Mouse (Mus musculus) liver, embryonic 14.5 days (tissue): ENCODE results near the gene Pabpn1l. TPM values are rescaled to one million over a fixed set of nuclear protein-coding genes. Genes with fewer than 3 reads are reported as not detected.

Source experiments
- ATAC-seq: fragments of 200-750 bp; cut with Nextera tagmentation; 2 replicates; pipeline ENCODE4 v1.8.0; 2017; ENCODE audit warnings: moderate number of reproducible peaks, mild to moderate bottlenecking, moderate library complexity; ENCODE audit not compliant: insufficient read depth
- DNase-seq, 3 experiments: peaks; one replicate each; pipeline ENCODE4 v3.0.0-alpha.2; 2012 to 2013; ENCODE audit warnings: low read depth in 3 of 3, low spot score in 3 of 3
- H3K27ac ChIP-seq: fragments of 300-500 bp; sonication (generic); 2 replicates; pipeline ENCODE4 v1.5.1; 2014; ENCODE audit warnings: moderate library complexity, mild to moderate bottlenecking, control low read depth, inconsistent platforms
- H3K27me3 ChIP-seq: fragments of 300-500 bp; sonication (generic); 2 replicates; pipeline ENCODE4 v1.6.1; 2014; ENCODE audit warnings: mild to moderate bottlenecking, low read length, moderate library complexity; ENCODE audit not compliant: control insufficient read depth, insufficient read depth
- H3K36me3 ChIP-seq: fragments of 300-500 bp; sonication (generic); replicated peaks from 2 replicates; pipeline ENCODE4 v1.6.1; 2014; ENCODE audit warnings: low read depth; ENCODE audit not compliant: control insufficient read depth, insufficient read depth
- H3K4me1 ChIP-seq, 2 experiments: fragments of 200-500 bp in 1 of 2; fragments of 300-500 bp in 1 of 2; sonication (generic) in 1 of 2; replicated peaks; 2 replicates each; pipeline ENCODE4 v1.6.1; 2012 to 2014; ENCODE audit warnings: antibody characterized with exemption in 1 of 2, inconsistent platforms in 1 of 2, low read length in 1 of 2; ENCODE audit not compliant: control insufficient read depth in 2 of 2, insufficient read depth in 2 of 2
- H3K4me2 ChIP-seq: fragments of 300-500 bp; sonication (generic); 2 replicates; pipeline ENCODE4 v1.6.1; 2014; ENCODE audit warnings: low read depth, mild to moderate bottlenecking, control low read depth, moderate library complexity
- H3K4me3 ChIP-seq, 2 experiments: fragments of 200-500 bp in 1 of 2; fragments of 300-500 bp in 1 of 2; sonication (generic) in 1 of 2; 2 replicates each; pipeline ENCODE4 v1.5.1; 2012 to 2014; ENCODE audit warnings: low read depth in 2 of 2, low read length in 2 of 2, mild to moderate bottlenecking in 2 of 2, control low read depth in 1 of 2, inconsistent platforms in 1 of 2, moderate library complexity in 1 of 2; ENCODE audit not compliant: insufficient read depth in 1 of 2
- H3K9ac ChIP-seq: fragments of 300-500 bp; sonication (generic); replicated peaks from 2 replicates; pipeline ENCODE4 v1.6.1; 2014; ENCODE audit warnings: mild to moderate bottlenecking, control low read depth, moderate library complexity
- H3K9me3 ChIP-seq: fragments of 300-500 bp; sonication (generic); 2 replicates; pipeline ENCODE4 v1.6.1; 2016; ENCODE audit warnings: low read length, mixed read lengths; ENCODE audit not compliant: control insufficient read depth
- CTCF ChIP-seq: IDR thresholded peaks from 2 replicates; pipeline ENCODE4 v1.5.1; 2016; ENCODE audit warnings: antibody characterized with exemption, low read depth, control low read depth
- EP300 ChIP-seq: IDR thresholded peaks from 2 replicates; pipeline ENCODE4 v1.6.1; 2016; ENCODE audit warnings: antibody characterized with exemption, low read depth
- WGBS: fragments of 180-500 bp; shearing (Covaris S2); extraction: QIAGEN DNeasy Blood & Tissue Kit; methylation state at CpG from one replicate; pipeline ENCODE4 v1.1.7; 2014; ENCODE audit not compliant: insufficient replicate concordance; 5-methylcytosine and 5-hydroxymethylcytosine counted together
- polyA plus RNA-seq, 2 experiments: library from polyadenylated mRNA; depleted of rRNA in 1 of 2; stranded (reverse) in 1 of 2; unstranded in 1 of 2; fragments of >200 nt; fragmentation: Nextera tagmentation in 1 of 2; extraction: Ambion mirVana in 1 of 2; gene quantifications; 2 replicates each; pipeline versions ENCODE4 v1.2.1 to v1.2.3; 2012 to 2014

The Pabpn1l gene
- polyA plus RNA-seq, 2 experiments = not detected

DNA sequence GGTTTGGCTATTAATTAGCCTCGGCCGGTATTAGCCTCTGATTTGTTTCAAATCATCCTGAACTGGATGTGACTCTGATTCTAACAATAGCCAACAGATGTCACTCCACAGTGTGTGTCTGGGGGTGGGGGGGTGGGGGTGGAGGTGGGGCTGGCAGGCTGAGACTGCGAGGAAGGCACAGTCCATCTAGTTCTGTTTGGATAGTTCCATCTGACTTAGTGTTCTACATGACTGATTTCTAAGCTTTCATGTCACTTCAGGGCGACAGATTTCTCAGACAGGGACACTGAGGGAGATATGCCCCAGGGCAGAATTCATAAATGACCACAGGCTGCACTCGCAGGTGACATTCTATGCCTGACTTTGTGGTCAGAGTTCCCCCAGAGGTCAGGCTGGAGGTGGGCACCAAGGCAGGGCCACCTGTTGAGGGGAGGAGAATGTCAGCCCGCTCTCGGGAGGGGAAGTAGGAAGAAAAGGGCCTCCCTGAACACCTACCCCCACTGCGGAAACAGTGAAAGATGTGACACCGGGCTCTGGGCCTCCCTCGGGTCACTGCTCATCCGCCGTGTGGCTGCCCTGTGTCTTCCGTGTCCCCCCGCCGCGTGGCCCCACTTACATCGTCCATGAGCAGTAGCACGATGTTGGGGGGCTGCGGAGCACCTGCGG lies 11.8 kb downstream of the Pabpn1l start:
- ATAC-seq (no peak; the same call in 1 of the 2 replicates), DNase-seq (no peak)
- 6% methylated on average over 20 of the region's 20 CpGs for WGBS
- H3K9me3 ChIP-seq = no peaks in the 10 kb centered on the region
- TF ChIP-seq EP300 = no peak
- no peak for TF ChIP-seq CTCF
- H3K27me3 ChIP-seq = no peaks in the 10 kb centered on the region
- H3K36me3 ChIP-seq = no peaks in the 10 kb centered on the region
- H3K9ac ChIP-seq = peak overlapping the region; percentile 60
- peak overlapping the region; percentile 61 to 78 for H3K4me3 ChIP-seq
- H3K27ac ChIP-seq = no peak overlapping the region
- H3K4me2 ChIP-seq = peak overlapping the region; percentile 81
- H3K4me1 ChIP-seq = peaks cover 7 to 13% of the 10 kb centered on the region in 2 experiments

DNA sequence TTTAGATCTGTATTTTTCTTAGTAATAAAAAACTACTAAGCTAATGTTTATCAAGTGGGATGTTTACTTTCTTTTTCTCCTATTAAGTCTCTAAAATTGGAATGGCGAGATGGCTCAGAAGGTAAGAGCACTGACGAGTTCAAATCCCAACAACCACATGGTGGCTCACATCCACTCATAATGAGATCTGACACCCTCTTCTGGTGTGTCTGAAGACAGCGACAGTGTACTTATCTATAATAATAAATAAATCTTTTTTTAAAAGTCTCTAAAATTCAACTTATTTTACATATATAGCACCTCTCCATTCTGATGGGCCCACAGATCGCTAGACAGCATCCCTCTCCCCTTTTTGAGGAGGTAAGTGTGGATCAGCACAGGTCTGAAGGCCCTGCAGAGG lies 12.3 kb downstream of the Pabpn1l start:
- H3K27me3 ChIP-seq = no peaks in the 10 kb centered on the region
- H3K4me1 ChIP-seq = peaks cover 7 to 13% of the 10 kb centered on the region in 2 experiments
- H3K36me3 ChIP-seq = no peaks in the 10 kb centered on the region
- TF ChIP-seq CTCF (no peak), EP300 (no peak)
- no peak overlapping the region for H3K4me2 ChIP-seq
- H3K9me3 ChIP-seq = no peaks in the 10 kb centered on the region
- H3K27ac ChIP-seq = no peak overlapping the region
- 60% methylated on average over 4 of the region's 4 CpGs for WGBS
- H3K4me3 ChIP-seq = no peak overlapping the region; a peak in 1 of 4 replicates
- no peak for ATAC-seq
- no peak overlapping the region for H3K9ac ChIP-seq
- no peak for DNase-seq

DNA sequence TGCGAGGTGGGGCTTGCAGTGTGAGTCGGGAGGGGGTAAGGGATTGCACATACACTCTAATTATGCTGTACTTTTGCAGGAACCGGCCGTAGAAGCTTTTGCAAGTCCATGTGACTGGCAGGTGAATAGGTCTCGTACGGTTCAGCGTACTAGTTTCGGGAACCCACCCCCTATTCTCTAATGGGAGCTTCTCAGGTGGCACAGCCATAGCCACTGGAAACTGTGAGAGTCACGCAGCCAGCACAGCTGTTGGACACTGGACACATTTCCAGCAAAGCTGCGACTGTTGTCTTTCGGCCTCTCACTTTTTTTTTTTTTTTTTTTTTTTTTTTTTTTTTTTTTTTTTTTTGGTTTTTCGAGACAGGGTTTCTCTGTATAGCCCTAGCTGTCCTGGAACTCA lies 15.7 kb downstream of the Pabpn1l start:
- H3K27ac ChIP-seq = no peak overlapping the region
- H3K4me2 ChIP-seq = no peak overlapping the region
- no peaks in the 10 kb centered on the region for H3K36me3 ChIP-seq
- no peak overlapping the region for H3K9ac ChIP-seq
- no peak overlapping the region for H3K4me3 ChIP-seq
- no peak for ATAC-seq
- TF ChIP-seq EP300 = no peak
- no peak for TF ChIP-seq CTCF
- H3K9me3 ChIP-seq = no peaks in the 10 kb centered on the region
- H3K27me3 ChIP-seq = no peaks in the 10 kb centered on the region
- WGBS = 76% methylated on average over 11 of the region's 12 CpGs
- DNase-seq = no peak
- peaks cover 0 to 3% of the 10 kb centered on the region in 2 experiments; a peak in 1 of 4 replicates for H3K4me1 ChIP-seq

DNA sequence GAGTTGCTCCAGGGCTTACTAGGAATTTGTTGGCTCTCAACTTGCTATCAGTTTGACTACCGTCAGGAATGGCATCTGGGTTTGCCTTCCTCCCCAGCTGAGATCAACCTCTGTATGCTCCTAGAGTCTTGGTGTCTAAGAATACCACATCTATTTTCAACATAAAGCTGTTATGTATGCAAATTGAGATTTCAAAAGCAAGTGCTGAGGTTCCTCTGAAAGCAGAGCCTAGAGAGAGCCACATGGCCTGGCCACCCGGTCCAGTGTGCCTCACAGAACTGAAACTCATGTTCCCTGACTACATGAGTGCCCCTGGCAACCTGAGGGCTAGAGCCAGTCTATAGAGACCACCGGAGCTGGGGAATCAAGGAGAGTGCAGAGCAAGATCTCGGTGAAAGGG lies 17.2 kb downstream of the Pabpn1l start:
- WGBS = 66% methylated on average over 4 of the region's 4 CpGs
- Histone ChIP-seq H3K4me1 (no peaks in the 10 kb centered on the region), H3K4me3 (no peak overlapping the region), H3K9me3 (no peaks in the 10 kb centered on the region), H3K27me3 (no peaks in the 10 kb centered on the region), H3K27ac (no peak overlapping the region), H3K4me2 (no peak overlapping the region), H3K36me3 (no peaks in the 10 kb centered on the region), H3K9ac (no peak overlapping the region)
- ATAC-seq (no peak), DNase-seq (no peak)
- TF ChIP-seq EP300 = no peak
- TF ChIP-seq CTCF = no peak

DNA sequence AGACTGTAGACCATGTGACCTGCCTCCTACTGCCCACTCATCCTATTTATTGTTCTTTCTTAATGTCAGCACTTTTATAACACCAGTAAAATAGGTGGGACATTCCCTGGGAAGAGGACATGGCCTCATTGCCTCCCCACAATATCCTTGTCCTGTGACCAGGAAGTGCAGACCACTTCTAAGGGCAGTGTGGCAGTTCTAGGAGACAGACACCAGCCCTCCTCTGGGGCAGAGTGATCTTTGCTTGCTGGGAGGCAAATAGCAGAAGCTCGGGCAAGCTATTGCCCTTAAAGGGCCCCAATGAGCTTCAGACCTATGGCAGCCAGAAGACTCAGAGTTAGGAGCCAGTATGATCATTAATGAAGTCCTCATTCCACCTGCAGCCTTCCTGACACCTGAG lies 17.9 kb downstream of the Pabpn1l start:
- Histone ChIP-seq H3K27ac (no peak overlapping the region), H3K4me2 (no peak overlapping the region), H3K4me1 (no peaks in the 10 kb centered on the region), H3K4me3 (no peak overlapping the region), H3K9ac (no peak overlapping the region), H3K27me3 (no peaks in the 10 kb centered on the region), H3K9me3 (no peaks in the 10 kb centered on the region), H3K36me3 (no peaks in the 10 kb centered on the region)
- TF ChIP-seq EP300 (no peak), CTCF (no peak)
- DNase-seq (no peak), ATAC-seq (no peak)
- WGBS = 45% methylated on average over 1 of the region's 1 CpGs
